19 mouse cellular contexts compared by ENCODE assay signal in the genomic region with DNA sequence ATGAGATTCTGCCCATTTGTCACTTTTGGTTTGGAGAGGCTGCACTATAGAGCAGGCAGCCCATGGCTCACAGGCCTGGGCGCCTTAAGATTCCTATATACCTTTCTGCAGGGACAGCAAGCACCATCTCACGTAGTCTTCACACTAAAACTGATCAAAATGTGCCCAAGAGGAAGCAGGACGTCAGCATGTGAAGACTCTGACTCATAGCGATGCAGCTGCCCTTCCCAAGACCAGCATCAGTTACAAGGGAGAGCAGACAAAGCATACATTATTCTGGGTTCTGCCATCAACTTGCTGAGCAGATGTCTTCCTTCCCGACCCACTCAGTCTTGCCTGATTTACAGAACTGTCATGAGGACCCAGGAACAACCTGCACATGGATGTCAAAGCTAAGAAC.
"Had no signal": no experiment of that assay in that cellular context is flagged by ENCODE, and none has a peak within 500 bp of the region (broad histone marks: within the 10 kb centered on the region; RNA-seq: fewer than 3 reads in every experiment).

No protein-coding gene starts in this region.

- H3K4me3 ChIP-seq: left cerebral cortex, adult 2 months; liver, embryonic 13.5 days; midbrain, embryonic 12.5 days; midbrain, embryonic 15.5 days; neural tube, embryonic 15.5 days had no signal

- H3K27ac ChIP-seq: left cerebral cortex, adult 2 months; liver, embryonic 13.5 days; midbrain, embryonic 12.5 days; midbrain, embryonic 15.5 days; neural tube, embryonic 15.5 days; stomach, postnatal 0 days had no signal

- H3K36me3 ChIP-seq: liver, embryonic 13.5 days; midbrain, embryonic 12.5 days; midbrain, embryonic 15.5 days; neural tube, embryonic 15.5 days had no signal

- H3K4me1 ChIP-seq: liver, embryonic 13.5 days had no signal

- DNase-seq: kidney, adult 8-10 months; kidney, postnatal 14 days; kidney, postnatal 4 days; layer of hippocampus, postnatal 36 days; liver, embryonic 13.5 days; lung, adult 2 months; lung, postnatal 14 days; lung, postnatal 4 days; right cerebral cortex, adult 18-20 months; right cerebral cortex, postnatal 14 days; right cerebral cortex, postnatal 4 days; thymus, adult 2 months; thymus, postnatal 14 days; thymus, postnatal 4 days had no signal

- H3K4me2 ChIP-seq: liver, embryonic 13.5 days; midbrain, embryonic 12.5 days; midbrain, embryonic 15.5 days; neural tube, embryonic 15.5 days had no signal

- H3K9me3 ChIP-seq: liver, embryonic 13.5 days; midbrain, embryonic 12.5 days; midbrain, embryonic 15.5 days; neural tube, embryonic 15.5 days had no signal

- ATAC-seq: midbrain, embryonic 15.5 days had no signal

- H3K27me3 ChIP-seq: liver, embryonic 13.5 days; midbrain, embryonic 12.5 days; midbrain, embryonic 15.5 days; neural tube, embryonic 15.5 days had no signal

- H3K9ac ChIP-seq: liver, embryonic 13.5 days; midbrain, embryonic 12.5 days; midbrain, embryonic 15.5 days; neural tube, embryonic 15.5 days had no signal
